Mouse (Mus musculus): ENCODE measurements around the gene 1700020D05Rik. TPM values are rescaled to one million over a fixed set of nuclear protein-coding genes. Genes with fewer than 3 reads are reported as not detected.

Gene 1700020D05Rik
- total and polyA plus RNA-seq, 3 experiments, result 0.23 to 0.34 TPM; not detected in 1

GRCm38 (mm10) chr19:5500330-5500875 is 3.2 kb downstream of the 1700020D05Rik start:
- peaks cover 27 to 59% of the 10 kb centered on the region in 2 experiments for H3K36me3 ChIP-seq (replicated peaks in 1 of 2; ENCODE audit: control insufficient read depth in 1 of 2, insufficient read depth in 1 of 2, low read length in 1 of 2)
- H3K4me2 ChIP-seq (ENCODE audit: insufficient read depth, low read depth, poor library complexity, severe bottlenecking), result no peak overlapping the region
- dilution Hi-C loops (cut with MboI; ENCODE audit: extremely low pct_ligation_motif_present, extremely low pct_unique_long_range_greater_than_20kb, low sequenced_read_pairs), result no loop called here

DNA sequence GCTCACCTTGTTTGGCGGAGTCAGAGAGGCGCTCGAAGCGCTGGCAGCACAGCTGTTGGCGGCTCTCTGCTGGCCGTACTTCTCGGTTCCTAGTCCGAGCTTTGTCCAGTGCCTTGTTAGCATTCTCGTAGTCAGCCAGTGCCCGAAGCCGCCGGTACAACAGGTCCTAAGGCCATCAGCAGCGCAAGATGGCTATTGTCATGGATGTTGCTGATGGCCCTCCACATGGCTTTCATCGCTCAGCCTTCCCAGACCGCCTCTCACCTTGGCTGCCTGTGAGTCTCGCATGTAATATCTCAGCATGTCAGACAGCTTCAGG is 7.6 kb downstream of the 1700020D05Rik start:
- Histone ChIP-seq H3K9me3 (replicated peaks; ENCODE audit: low read length) (no peaks in the 10 kb centered on the region), H3K4me1 (ENCODE audit: control insufficient read depth in 1 of 2, insufficient read depth in 2 of 2) (peaks cover 4 to 14% of the 10 kb centered on the region in 2 experiments), H3K4me3 (replicated peaks in 1 of 3; ENCODE audit: low read depth in 2 of 3, low read length in 2 of 3, poor library complexity in 1 of 3) (no peak overlapping the region), H3K79me2 (replicated peaks; ENCODE audit: control insufficient read depth, extremely low read depth, insufficient read depth, poor library complexity, severe bottlenecking) (peaks cover 24% of the 10 kb centered on the region), H3K9ac (ENCODE audit: insufficient read depth, low read depth) (no peak overlapping the region), H3K27ac (ENCODE audit: insufficient read depth, low read depth) (no peak overlapping the region), H3K27me3 (replicated peaks) (no peaks in the 10 kb centered on the region), H3K4me2 (ENCODE audit: insufficient read depth, low read depth, poor library complexity, severe bottlenecking) (no peak overlapping the region), H3K36me3 (replicated peaks in 1 of 2; ENCODE audit: control insufficient read depth in 1 of 2, insufficient read depth in 1 of 2, low read length in 1 of 2) (peaks cover 51 to 73% of the 10 kb centered on the region in 2 experiments)
- dilution Hi-C loops (cut with MboI; ENCODE audit: extremely low pct_ligation_motif_present, extremely low pct_unique_long_range_greater_than_20kb, low sequenced_read_pairs) (no loop called here), in situ Hi-C loops (cut with MboI; ENCODE audit: low pct_ligation_motif_present, low pct_unique_long_range_greater_than_20kb, low sequenced_read_pairs) (no loop called here)
- no peak for DNase-seq (ENCODE audit: extremely low read depth)
- TF ChIP-seq POLR2AphosphoS2 (IDR thresholded peaks at IDR 0.05; ENCODE audit: low read depth, low read length) (peak; percentile 36; the same call in 1 of the 2 replicates), MXI1 (IDR thresholded peaks at IDR 0.05; ENCODE audit: low read depth, low read length) (no peak)

More at GRCm38 (mm10) chr19:5500330-5500875, 3.2 kb downstream of the 1700020D05Rik start:
- in situ Hi-C loops (cut with MboI; ENCODE audit: low pct_ligation_motif_present, low pct_unique_long_range_greater_than_20kb, low sequenced_read_pairs), result no loop called here
- Histone ChIP-seq H3K9me3 (replicated peaks; ENCODE audit: low read length) (no peaks in the 10 kb centered on the region), H3K27ac (ENCODE audit: insufficient read depth, low read depth) (no peak overlapping the region), H3K9ac (ENCODE audit: insufficient read depth, low read depth) (no peak overlapping the region), H3K4me1 (ENCODE audit: control insufficient read depth in 1 of 2, insufficient read depth in 2 of 2) (no peaks in the 10 kb centered on the region; a peak in 1 of 4 replicates), H3K4me3 (replicated peaks in 1 of 3; ENCODE audit: low read depth in 2 of 3, low read length in 2 of 3, poor library complexity in 1 of 3) (no peak overlapping the region), H3K27me3 (replicated peaks) (no peaks in the 10 kb centered on the region), H3K79me2 (replicated peaks; ENCODE audit: control insufficient read depth, extremely low read depth, insufficient read depth, poor library complexity, severe bottlenecking) (no peaks in the 10 kb centered on the region)
- TF ChIP-seq ZNF384 (IDR thresholded peaks at IDR 0.05; ENCODE audit: low read depth, low read length) (no peak), MAX (IDR thresholded peaks at IDR 0.05; ENCODE audit: low read length) (no peak), USF1 (IDR thresholded peaks at IDR 0.05; ENCODE audit: low read depth, low read length) (no peak), GABPA (IDR thresholded peaks at IDR 0.05; ENCODE audit: insufficient replicate concordance, low read depth, low read length) (no peak), MYC (IDR thresholded peaks at IDR 0.05; ENCODE audit: low read depth, low read length) (no peak)
- no peak for DNase-seq (ENCODE audit: extremely low read depth)

- H3K4me2 ChIP-seq (ENCODE audit: insufficient read depth, low read depth, poor library complexity, severe bottlenecking), result no peak overlapping the region
- dilution Hi-C loops (cut with MboI; ENCODE audit: extremely low pct_ligation_motif_present, extremely low pct_unique_long_range_greater_than_20kb, low sequenced_read_pairs), result no loop called here
- no peak overlapping the region for H3K27ac ChIP-seq (ENCODE audit: insufficient read depth, low read depth)
- H3K36me3 ChIP-seq (replicated peaks in 1 of 2; ENCODE audit: control insufficient read depth in 1 of 2, insufficient read depth in 1 of 2, low read length in 1 of 2), result peaks cover 51 to 70% of the 10 kb centered on the region in 2 experiments
- no peak overlapping the region for H3K4me3 ChIP-seq (replicated peaks in 1 of 3; ENCODE audit: low read depth in 2 of 3, low read length in 2 of 3, poor library complexity in 1 of 3)
- no peak for DNase-seq (ENCODE audit: extremely low read depth)
- peaks cover 4 to 14% of the 10 kb centered on the region in 2 experiments for H3K4me1 ChIP-seq (ENCODE audit: control insufficient read depth in 1 of 2, insufficient read depth in 2 of 2)
- in situ Hi-C loops (cut with MboI; ENCODE audit: low pct_ligation_motif_present, low pct_unique_long_range_greater_than_20kb, low sequenced_read_pairs), result no loop called here
- no peak overlapping the region for H3K9ac ChIP-seq (ENCODE audit: insufficient read depth, low read depth)
- no peak for TF ChIP-seq HCFC1 (IDR thresholded peaks at IDR 0.05; ENCODE audit: low read depth, low read length)
- TF ChIP-seq POLR2AphosphoS2 (IDR thresholded peaks at IDR 0.05; ENCODE audit: low read depth, low read length), result peak; percentile 60
- TF ChIP-seq MEF2A (IDR thresholded peaks at IDR 0.05; ENCODE audit: borderline replicate concordance, low read depth, low read length), result no peak
- TF ChIP-seq UBTF (IDR thresholded peaks at IDR 0.05; ENCODE audit: low read depth, low read length), result no peak
- TF ChIP-seq POLR2A (IDR thresholded peaks at IDR 0.05; ENCODE audit: low read depth, low read length), result peak; percentile 23
- no peak for TF ChIP-seq USF2 (conservative IDR thresholded peaks at IDR 0.05; ENCODE audit: low read depth, low read length)
- no peak for TF ChIP-seq MAZ (IDR thresholded peaks at IDR 0.05; ENCODE audit: low read depth, low read length)
- no peak for TF ChIP-seq CHD2 (IDR thresholded peaks at IDR 0.05; ENCODE audit: low read length)
- H3K79me2 ChIP-seq (replicated peaks; ENCODE audit: control insufficient read depth, extremely low read depth, insufficient read depth, poor library complexity, severe bottlenecking), result peaks cover 24% of the 10 kb centered on the region
- H3K9me3 ChIP-seq (replicated peaks; ENCODE audit: low read length), result no peaks in the 10 kb centered on the region
- no peaks in the 10 kb centered on the region for H3K27me3 ChIP-seq (replicated peaks)
These were observed 8.1 kb downstream of the 1700020D05Rik start for GRCm38 (mm10) chr19:5495353-5496051.
